Mouse (Mus musculus) bone marrow, adult 2 months (tissue): ENCODE data around the gene Mgam. TPM values are rescaled to one million over a fixed set of nuclear protein-coding genes. Genes with fewer than 3 reads are reported as not detected.
"Not testable (repeated sequence)": the region's sequence is repeated elsewhere in the genome, so short reads cannot be mapped to it uniquely, and the experiment has no call there.

Experiments
- H3K27ac ChIP-seq: fragments of 200-500 bp; 2 replicates; pipeline ENCODE4 v1.5.1; 2012; ENCODE audit warnings: low read depth, mild to moderate bottlenecking, control low read depth, inconsistent platforms, low read length; ENCODE audit not compliant: control insufficient read depth, poor library complexity, insufficient read depth
- H3K4me1 ChIP-seq: fragments of 200-500 bp; 2 replicates; pipeline ENCODE4 v1.6.1; 2011; ENCODE audit warnings: low read length; ENCODE audit not compliant: control insufficient read depth, insufficient read depth
- H3K4me3 ChIP-seq: fragments of 200-500 bp; replicated peaks from 2 replicates; pipeline ENCODE3; 2011; ENCODE audit warnings: mild to moderate bottlenecking, low read depth, low read length, control low read depth; ENCODE audit not compliant: control insufficient read depth
- CTCF ChIP-seq: fragments of 200-500 bp; IDR thresholded peaks from 2 replicates; pipeline ENCODE4 v1.5.1; 2011; ENCODE audit warnings: low read length, control low read depth; ENCODE audit not compliant: control insufficient read depth, insufficient read depth
- POLR2A ChIP-seq: fragments of 200-500 bp; IDR thresholded peaks from 2 replicates; pipeline ENCODE4 v1.6.1; 2011; ENCODE audit warnings: low read depth, mild to moderate bottlenecking, control low read depth, low read length, borderline replicate concordance; ENCODE audit not compliant: control insufficient read depth
- whole genome bisulfite sequencing: fragments of 180-500 bp; shearing (Covaris S2); methylation state at CpG from one replicate; pipeline ENCODE4 v1.1.7; 2018; 5-methylcytosine and 5-hydroxymethylcytosine counted together
- polyA plus RNA-seq: library from polyadenylated mRNA; stranded (reverse); fragments of >200 nt; gene quantifications from 2 replicates; pipeline ENCODE4 v1.2.4, GENCODE M21; 2011; ENCODE audit warnings: low replicate concordance; ENCODE audit not compliant: missing spikeins, insufficient read depth, insufficient read length

Gene Mgam
- polyA plus RNA-seq: 6.0 and 10.9 TPM in 2 replicates

DNA sequence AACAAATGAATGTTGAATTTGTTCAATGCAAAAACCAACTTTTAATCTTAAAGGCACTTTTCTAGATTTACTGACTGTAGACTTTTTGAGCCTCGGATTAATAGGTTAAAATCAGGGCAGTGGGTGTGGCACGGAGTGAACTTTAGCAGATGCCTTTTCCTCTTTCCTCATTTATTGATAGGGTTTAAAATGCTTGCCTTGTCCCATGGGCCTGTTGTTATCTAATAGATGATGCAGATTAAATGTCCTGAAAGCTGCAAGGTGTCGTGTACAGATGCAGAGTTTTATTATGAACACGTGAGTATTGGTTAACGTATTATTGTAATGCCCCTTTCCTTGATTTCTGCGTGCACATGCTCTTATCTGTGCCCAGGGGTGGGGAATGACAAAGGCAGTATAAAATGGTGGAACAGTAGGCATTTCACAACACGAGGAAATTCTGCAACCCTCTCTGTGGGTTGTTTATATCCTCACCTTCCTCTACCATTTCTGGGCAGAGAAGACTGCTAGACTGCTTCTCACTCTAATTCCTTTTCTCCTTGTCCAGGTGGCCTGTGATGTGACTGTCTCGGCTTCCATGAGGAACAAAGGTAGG lies at the start of gene Mgam:
Mgam (plus strand) TSS at position 426 of the 595 bp plus-strand sequence.
- WGBS: 32% methylated on average over 8 of the region's 8 CpGs
- H3K4me3 ChIP-seq: peak within 1 kb of the TSS; percentile 61
- peak within 1 kb of the TSS; percentile 51; the same call in 1 of the 2 replicates for H3K27ac ChIP-seq
- TF ChIP-seq POLR2A: no peak
- TF ChIP-seq CTCF: no peak
- no peaks in the 10 kb centered on the region; the same call in 1 of the 2 replicates for H3K4me1 ChIP-seq

DNA sequence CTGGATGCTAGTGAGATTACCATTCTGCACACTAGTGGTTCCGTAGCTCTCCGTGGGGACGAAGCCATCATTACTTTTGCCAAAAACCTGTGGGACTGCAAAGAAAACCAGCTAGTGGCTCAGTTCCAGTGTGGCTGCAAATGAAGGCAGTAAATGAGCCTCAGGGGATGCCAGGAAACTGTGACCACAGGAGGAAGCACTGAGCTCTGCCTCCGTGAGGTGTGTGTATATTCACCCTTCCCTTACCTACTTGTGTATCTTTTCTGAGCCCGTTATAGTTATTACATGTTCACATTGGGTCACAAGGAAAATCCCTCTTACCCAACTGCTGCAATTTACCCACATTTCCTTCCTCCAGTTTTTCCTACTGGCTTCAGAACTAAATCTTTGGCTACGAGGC lies 44.3 kb upstream of the Mgam start:
- H3K4me1 ChIP-seq: no peaks in the 10 kb centered on the region; the same call in 1 of the 2 replicates
- peak overlapping the region; percentile 61 for H3K4me3 ChIP-seq
- 6% methylated on average over 6 of the region's 6 CpGs for WGBS
- H3K27ac ChIP-seq: peak overlapping the region; percentile 8; the same call in 1 of the 2 replicates
- TF ChIP-seq CTCF (0 out of 2 replicates have a peak, but pooled peaks have one; percentile 33), POLR2A (no peak)

DNA sequence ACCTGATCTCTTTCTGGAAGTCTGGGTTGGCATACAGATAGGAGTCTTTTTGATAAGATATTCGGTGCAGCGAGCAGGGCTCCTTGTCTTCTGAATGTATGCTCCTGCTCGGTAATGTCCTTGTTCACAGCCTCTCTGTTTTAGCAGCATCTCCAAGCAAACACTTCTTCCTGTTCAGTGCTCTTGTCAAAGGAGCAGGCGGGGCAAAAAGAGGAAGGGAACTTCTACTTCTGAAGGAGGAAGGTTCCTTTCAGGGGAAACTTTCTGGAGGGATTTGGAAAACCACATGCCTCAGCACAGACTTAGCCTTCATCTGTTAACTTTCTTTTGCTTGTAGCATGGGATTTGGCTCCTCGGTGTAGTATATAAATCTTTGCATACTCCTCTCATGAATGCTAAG lies 43.0 kb upstream of the Mgam start, which contains the start of gene Clec5a:
Clec5a (minus strand) TSS at position 177 of the 400 bp plus-strand sequence.
- no peak for TF ChIP-seq POLR2A
- TF ChIP-seq CTCF: no peak
- H3K4me1 ChIP-seq: no peaks in the 10 kb centered on the region; the same call in 1 of the 2 replicates
- WGBS: 14% methylated on average over 5 of the region's 5 CpGs
- H3K4me3 ChIP-seq: peak within 1 kb of the TSS; percentile 66
- H3K27ac ChIP-seq: no peak within 1 kb of the TSS

DNA sequence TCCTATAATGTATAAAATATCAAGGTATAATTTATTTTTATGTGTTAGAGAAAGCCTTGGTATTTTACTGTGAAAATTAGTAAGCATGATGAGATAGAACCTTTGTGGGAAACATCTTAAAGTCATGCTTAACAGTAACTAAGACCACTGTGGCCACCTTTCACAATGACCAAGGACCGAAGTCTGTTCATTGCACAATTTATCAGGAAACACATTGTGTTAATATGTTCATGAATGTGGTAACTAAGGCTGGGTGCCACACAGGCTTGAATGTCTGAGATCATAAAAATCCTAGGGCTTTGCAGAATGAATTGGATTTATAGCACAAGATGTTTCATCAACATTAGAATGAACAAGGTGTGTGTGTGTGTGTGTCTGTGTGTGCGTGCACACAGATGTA lies 40.3 kb upstream of the Mgam start:
- no peak for TF ChIP-seq CTCF
- H3K4me3 ChIP-seq: no peak overlapping the region
- H3K4me1 ChIP-seq: no peaks in the 10 kb centered on the region; the same call in 1 of the 2 replicates
- H3K27ac ChIP-seq: no peak overlapping the region
- 47% methylated on average over 2 of the region's 2 CpGs for WGBS

DNA sequence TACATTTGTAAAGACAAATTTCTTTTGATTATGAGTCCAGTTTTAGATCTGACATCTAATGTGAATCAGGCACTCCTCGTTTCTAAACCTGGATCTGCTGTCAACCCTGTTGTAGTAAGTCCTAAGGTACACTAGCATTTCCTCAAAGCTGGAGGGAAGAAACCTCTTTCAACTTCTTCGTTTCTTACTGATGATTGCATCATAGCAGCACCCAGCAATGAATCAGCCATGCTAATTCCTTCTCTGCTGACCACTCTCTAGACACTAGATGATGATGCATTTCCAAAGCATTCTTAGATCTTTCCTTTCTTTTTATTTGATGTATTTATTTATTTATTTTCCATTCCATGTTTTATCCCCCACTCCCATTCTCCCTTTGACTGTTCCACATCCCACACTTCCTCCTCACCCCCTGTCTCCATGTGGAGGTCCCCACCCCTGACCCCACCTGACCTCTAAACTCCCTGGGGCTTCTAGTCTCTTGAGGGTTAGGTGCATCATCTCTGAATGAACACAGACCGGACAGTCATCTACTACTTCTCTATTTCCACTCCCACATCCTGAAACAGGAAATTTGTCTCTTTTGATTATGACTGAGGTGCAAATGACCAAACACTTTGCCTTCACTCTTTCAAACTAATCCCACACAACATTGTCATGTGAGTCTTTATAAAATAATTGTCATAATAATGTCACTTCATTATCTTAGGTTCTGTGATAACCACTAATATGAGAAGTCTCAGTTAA lies 33.7 kb upstream of the Mgam start:
- no peak for TF ChIP-seq CTCF
- no peak for TF ChIP-seq POLR2A
- H3K4me3 ChIP-seq: no peak overlapping the region
- WGBS: 4% methylated on average over 3 of the region's 3 CpGs
- peak overlapping the region; percentile 76 for H3K27ac ChIP-seq
- H3K4me1 ChIP-seq: no peaks in the 10 kb centered on the region; the same call in 1 of the 2 replicates

DNA sequence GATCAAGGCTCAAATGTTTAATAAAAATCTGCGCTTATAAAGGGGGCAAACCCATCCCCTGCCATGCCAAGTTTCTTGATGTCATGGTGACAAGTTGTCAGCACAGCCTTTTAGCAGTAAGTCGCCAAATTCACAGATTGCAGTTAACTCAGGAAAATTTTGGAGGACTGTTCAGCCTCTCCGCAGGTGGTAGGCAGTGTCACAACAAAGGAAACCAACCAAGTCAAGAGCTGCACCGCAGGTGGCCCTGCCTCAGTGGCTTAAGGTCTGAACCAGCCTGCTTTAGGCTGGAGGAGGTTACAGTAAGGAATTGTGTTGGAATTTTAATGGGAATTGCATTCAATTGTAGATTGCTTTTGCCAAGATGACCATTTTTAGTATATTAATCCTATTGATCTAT lies 30.1 kb upstream of the Mgam start:
- 64% methylated on average over 4 of the region's 4 CpGs for WGBS
- not testable (repeated sequence) for H3K4me1 ChIP-seq, H3K27ac ChIP-seq, H3K4me3 ChIP-seq

DNA sequence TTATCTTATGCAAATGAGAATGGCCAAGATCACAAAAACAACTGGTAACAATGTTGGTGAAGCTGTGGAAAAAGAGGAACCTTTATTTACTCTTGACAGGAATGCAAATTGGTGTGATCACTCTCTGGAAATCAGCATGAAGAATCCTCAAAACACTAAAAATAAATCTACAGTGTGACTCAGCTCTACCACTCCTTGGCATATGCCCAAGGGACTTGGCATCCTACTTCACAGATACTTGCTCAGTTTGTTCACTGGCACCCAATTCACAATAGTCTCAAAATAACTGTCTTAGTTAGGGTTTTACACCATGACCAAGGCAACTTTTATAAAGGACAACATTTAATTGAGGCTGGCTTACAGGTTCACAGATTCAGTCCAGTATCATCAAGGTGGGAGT lies 21.2 kb upstream of the Mgam start:
- no peak for TF ChIP-seq CTCF
- no peak for TF ChIP-seq POLR2A
- Histone ChIP-seq H3K4me1 (no peaks in the 10 kb centered on the region), H3K27ac (no peak overlapping the region), H3K4me3 (no peak overlapping the region)

DNA sequence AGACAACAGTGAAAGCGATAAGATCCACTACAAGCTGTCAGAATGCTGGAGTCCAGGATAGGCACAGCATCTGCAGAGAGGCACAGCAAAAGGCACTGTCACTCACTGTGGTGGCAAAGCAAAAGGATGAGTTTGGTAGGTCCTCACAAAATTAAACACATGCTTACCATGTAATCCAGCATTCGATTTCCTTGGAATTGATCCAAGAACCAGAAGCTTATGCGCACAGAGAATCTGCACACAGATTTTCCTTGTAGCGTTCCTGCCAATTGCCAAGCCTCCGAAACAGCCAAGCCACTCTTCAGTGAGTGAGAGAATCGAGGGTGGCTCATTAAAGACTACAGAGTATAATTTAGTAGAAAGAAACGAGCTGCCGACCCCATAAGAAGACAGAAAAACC lies 18.4 kb upstream of the Mgam start:
- 85% methylated on average over 8 of the region's 8 CpGs for WGBS
- H3K4me1 ChIP-seq: no peaks in the 10 kb centered on the region

More for the DNA sequence above, 18.4 kb upstream of the Mgam start:
- H3K27ac ChIP-seq: no peak overlapping the region
- TF ChIP-seq POLR2A (no peak), CTCF (no peak)
- no peak overlapping the region for H3K4me3 ChIP-seq
